Mouse (Mus musculus) small intestine, adult 2 months (tissue): ENCODE results near the gene Tex36. TPM values are rescaled to one million over a fixed set of nuclear protein-coding genes. Genes with fewer than 3 reads are reported as not detected.
A peak's percentile ranks its signal among the peaks of the same experiment; 100 is the strongest.

Experiments used
- H3K27ac ChIP-seq: fragments of 200-500 bp; 2 replicates; pipeline ENCODE4 v1.5.1; 2012; ENCODE audit warnings: low read depth, low read length, control low read depth, inconsistent platforms; ENCODE audit not compliant: insufficient read depth
- H3K27me3 ChIP-seq: fragments of 200-500 bp; 2 replicates; pipeline ENCODE4 v1.6.1; 2012; ENCODE audit warnings: mild to moderate bottlenecking, moderate library complexity, low read length, inconsistent platforms; ENCODE audit not compliant: control insufficient read depth, insufficient read depth
- H3K36me3 ChIP-seq: fragments of 200-500 bp; 2 replicates; pipeline ENCODE4 v1.6.1; 2012; ENCODE audit warnings: mild to moderate bottlenecking, low read length, control low read depth, inconsistent platforms; ENCODE audit not compliant: control insufficient read depth, insufficient read depth
- H3K4me1 ChIP-seq: fragments of 200-500 bp; 2 replicates; pipeline ENCODE4 v1.6.1; 2012; ENCODE audit warnings: low read length, inconsistent platforms, mixed read lengths; ENCODE audit not compliant: control insufficient read depth, insufficient read depth, insufficient read length
- H3K4me3 ChIP-seq: fragments of 200-500 bp; 2 replicates; pipeline ENCODE4 v1.5.1; 2012; ENCODE audit warnings: low read depth, mild to moderate bottlenecking, control low read depth, inconsistent platforms, low read length, moderate library complexity
- CTCF ChIP-seq: fragments of 200-500 bp; IDR thresholded peaks from 2 replicates; pipeline ENCODE4 v1.5.1; 2012; ENCODE audit warnings: low read depth, mild to moderate bottlenecking, control low read depth, inconsistent platforms, low read length, moderate library complexity, mixed read lengths; ENCODE audit not compliant: insufficient replicate concordance, insufficient read length; ENCODE audit errors: extremely low read depth
- POLR2A ChIP-seq: fragments of 200-500 bp; IDR thresholded peaks from 2 replicates; pipeline ENCODE4 v1.6.1; 2012; ENCODE audit warnings: low read depth, mild to moderate bottlenecking, control low read depth, inconsistent platforms, low read length, moderate library complexity
- WGBS: fragments of 180-500 bp; shearing (Covaris S2); methylation state at CpG from one replicate; pipeline ENCODE4 v1.1.7; 2018; 5-methylcytosine and 5-hydroxymethylcytosine counted together
- polyA plus RNA-seq: library from polyadenylated mRNA; depleted of rRNA; stranded (reverse); fragments of >200 nt; gene quantifications from 2 replicates; pipeline ENCODE4 v1.2.3, GENCODE M21; 2012

Gene Tex36
- polyA plus RNA-seq, 1 experiment: not detected

GRCm38 (mm10) chr7:133634932-133635650 is 33.1 kb upstream of the Tex36 start:
- H3K4me3 ChIP-seq: no peak overlapping the region
- peaks cover 4% of the 10 kb centered on the region; the same call in 1 of the 2 replicates for H3K4me1 ChIP-seq
- no peaks in the 10 kb centered on the region for H3K27me3 ChIP-seq
- H3K27ac ChIP-seq: no peak overlapping the region
- WGBS: 51% methylated on average over 12 of the region's 12 CpGs
- H3K36me3 ChIP-seq: peaks cover 3% of the 10 kb centered on the region; the same call in 1 of the 2 replicates
- TF ChIP-seq POLR2A (no peak), CTCF (no peak)

GRCm38 (mm10) chr7:133632476-133632875 is 30.5 kb upstream of the Tex36 start:
- WGBS: 7% methylated on average over 2 of the region's 2 CpGs

GRCm38 (mm10) chr7:133630821-133631220 is 28.9 kb upstream of the Tex36 start:
- Histone ChIP-seq H3K27ac (no peak overlapping the region), H3K4me3 (no peak overlapping the region), H3K4me1 (no peaks in the 10 kb centered on the region), H3K27me3 (no peaks in the 10 kb centered on the region), H3K36me3 (no peaks in the 10 kb centered on the region)
- WGBS: 75% methylated on average over 5 of the region's 5 CpGs
- no peak for TF ChIP-seq POLR2A
- no peak for TF ChIP-seq CTCF

More at GRCm38 (mm10) chr7:133632476-133632875, 30.5 kb upstream of the Tex36 start:
- H3K4me1 ChIP-seq: no peaks in the 10 kb centered on the region
- no peaks in the 10 kb centered on the region for H3K36me3 ChIP-seq
- TF ChIP-seq POLR2A (no peak), CTCF (peak; percentile 33; the same call in 1 of the 2 replicates)
- no peak overlapping the region for H3K4me3 ChIP-seq
- H3K27ac ChIP-seq: no peak overlapping the region
- no peaks in the 10 kb centered on the region for H3K27me3 ChIP-seq

- WGBS: 60% methylated on average over 14 of the region's 14 CpGs
- H3K4me3 ChIP-seq: no peak overlapping the region
- no peaks in the 10 kb centered on the region for H3K27me3 ChIP-seq
- H3K36me3 ChIP-seq: no peaks in the 10 kb centered on the region
- H3K4me1 ChIP-seq: no peaks in the 10 kb centered on the region
- no peak overlapping the region for H3K27ac ChIP-seq
- TF ChIP-seq CTCF (no peak), POLR2A (no peak)
Measured at GRCm38 (mm10) chr7:133627184-133627936, 25.4 kb upstream of the Tex36 start.

- Histone ChIP-seq H3K4me3 (no peak overlapping the region), H3K27ac (no peak overlapping the region), H3K27me3 (no peaks in the 10 kb centered on the region), H3K36me3 (no peaks in the 10 kb centered on the region), H3K4me1 (no peaks in the 10 kb centered on the region)
- no peak for TF ChIP-seq POLR2A
- no peak for TF ChIP-seq CTCF
- WGBS: 78% methylated on average over 5 of the region's 5 CpGs
Measured at GRCm38 (mm10) chr7:133623226-133623625, 21.3 kb upstream of the Tex36 start.

- Histone ChIP-seq H3K27ac (no peak overlapping the region), H3K27me3 (no peaks in the 10 kb centered on the region), H3K4me1 (no peaks in the 10 kb centered on the region), H3K36me3 (no peaks in the 10 kb centered on the region), H3K4me3 (no peak overlapping the region)
- no peak for TF ChIP-seq POLR2A
- TF ChIP-seq CTCF: no peak
- 16% methylated on average over 11 of the region's 11 CpGs for WGBS
Measured at GRCm38 (mm10) chr7:133620721-133621120, 18.8 kb upstream of the Tex36 start.

- Histone ChIP-seq H3K27ac (no peak overlapping the region), H3K27me3 (no peaks in the 10 kb centered on the region), H3K4me1 (peaks cover 3% of the 10 kb centered on the region; the same call in 1 of the 2 replicates), H3K36me3 (no peaks in the 10 kb centered on the region), H3K4me3 (no peak overlapping the region)
- TF ChIP-seq POLR2A: no peak
- no peak for TF ChIP-seq CTCF
- WGBS: 78% methylated on average over 2 of the region's 2 CpGs
Measured at GRCm38 (mm10) chr7:133612981-133613380, 11.0 kb upstream of the Tex36 start.
